Mouse (Mus musculus): ENCODE data around the gene Btd. TPM values are rescaled to one million over a fixed set of nuclear protein-coding genes. Genes with fewer than 3 reads are reported as not detected.

Btd gene
- polyA plus RNA-seq, 1 experiment from 2014 or later: 15.5 TPM

- Histone ChIP-seq H3K4me1 (replicated peaks; ENCODE audit: control insufficient read depth, insufficient read depth, low read length) (no peaks in the 10 kb centered on the region), H3K9ac (replicated peaks; ENCODE audit: low read depth, low read length) (no peak overlapping the region), H3K36me3 (ENCODE audit: control insufficient read depth, insufficient read depth) (peaks cover 19% of the 10 kb centered on the region), H3K27ac (ENCODE audit: low read length) (no peak overlapping the region), H3K9me3 (ENCODE audit: control insufficient read depth, low read length) (no peaks in the 10 kb centered on the region), H3K27me3 (replicated peaks; ENCODE audit: control insufficient read depth, insufficient read depth, low read length) (no peaks in the 10 kb centered on the region), H3K4me2 (ENCODE audit: low read length) (no peak overlapping the region), H3K4me3 (replicated peaks; ENCODE audit: low read length) (no peak overlapping the region)
- ATAC-seq: no peak
- 85% methylated on average over 1 of the region's 1 CpGs for WGBS
These were observed 68.5 kb downstream of the Btd start for GRCm38 (mm10) chr14:31709343-31709742.

GRCm38 (mm10) chr14:31715669-31716068 lies 74.8 kb downstream of the Btd start:
- Histone ChIP-seq H3K9ac (replicated peaks; ENCODE audit: low read depth, low read length) (no peak overlapping the region), H3K9me3 (ENCODE audit: control insufficient read depth, low read length) (no peaks in the 10 kb centered on the region), H3K4me3 (replicated peaks; ENCODE audit: low read length) (no peak overlapping the region), H3K4me1 (replicated peaks; ENCODE audit: control insufficient read depth, insufficient read depth, low read length) (no peaks in the 10 kb centered on the region), H3K27ac (ENCODE audit: low read length) (no peak overlapping the region), H3K4me2 (ENCODE audit: low read length) (no peak overlapping the region), H3K27me3 (replicated peaks; ENCODE audit: control insufficient read depth, insufficient read depth, low read length) (no peaks in the 10 kb centered on the region), H3K36me3 (ENCODE audit: control insufficient read depth, insufficient read depth) (peaks cover 34% of the 10 kb centered on the region)
- no peak for ATAC-seq

GRCm38 (mm10) chr14:31717360-31717759 lies 76.5 kb downstream of the Btd start:
- H3K27me3 ChIP-seq (replicated peaks; ENCODE audit: control insufficient read depth, insufficient read depth, low read length): no peaks in the 10 kb centered on the region
- H3K4me3 ChIP-seq (replicated peaks; ENCODE audit: low read length): no peak overlapping the region
- ATAC-seq: no peak
- WGBS: 92% methylated on average over 5 of the region's 5 CpGs
- no peak overlapping the region for H3K4me2 ChIP-seq (ENCODE audit: low read length)
- H3K4me1 ChIP-seq (replicated peaks; ENCODE audit: control insufficient read depth, insufficient read depth, low read length): no peaks in the 10 kb centered on the region
- no peak overlapping the region for H3K27ac ChIP-seq (ENCODE audit: low read length)
- H3K36me3 ChIP-seq (ENCODE audit: control insufficient read depth, insufficient read depth): peaks cover 38% of the 10 kb centered on the region
- H3K9ac ChIP-seq (replicated peaks; ENCODE audit: low read depth, low read length): no peak overlapping the region
- H3K9me3 ChIP-seq (ENCODE audit: control insufficient read depth, low read length): no peaks in the 10 kb centered on the region

Other genes with a start within 250 kb of the Btd start
- gene Sh3bp5, start 204.9 kb upstream of the Btd start, polyA plus RNA-seq (2015; fragmentation: Nextera tagmentation; extraction: Ambion mirVana): 120 and 128 TPM in 2 replicates
- gene Eaf1, start 146.6 kb upstream of the Btd start, polyA plus RNA-seq (2015; fragmentation: Nextera tagmentation; extraction: Ambion mirVana): 10.3 and 11.4 TPM in 2 replicates
- gene Mettl6, start 146.0 kb upstream of the Btd start, polyA plus RNA-seq (2015; fragmentation: Nextera tagmentation; extraction: Ambion mirVana): 51.9 and 52.4 TPM in 2 replicates
- 0.09 TPM in 1 of 2 replicates, not detected in the other for gene Colq, start 49.7 kb upstream of the Btd start, polyA plus RNA-seq (2015; fragmentation: Nextera tagmentation; extraction: Ambion mirVana)
- not detected in 2 replicates for gene Gm49387, start 150 bp upstream of the Btd start, polyA plus RNA-seq (2015; fragmentation: Nextera tagmentation; extraction: Ambion mirVana)
- 6.9 and 8.9 TPM in 2 replicates for gene Hacl1, start 258 bp downstream of the Btd start, polyA plus RNA-seq (2015; fragmentation: Nextera tagmentation; extraction: Ambion mirVana)
- gene Ankrd28, start 189.6 kb downstream of the Btd start, polyA plus RNA-seq (2015; fragmentation: Nextera tagmentation; extraction: Ambion mirVana): 12.2 and 12.4 TPM in 2 replicates

Measured in forebrain, embryonic 16.5 days (tissue).